Mouse (Mus musculus): Measurements from ENCODE around the gene Il9. TPM values are rescaled to one million over a fixed set of nuclear protein-coding genes. Genes with fewer than 3 reads are reported as not detected.

The Il9 gene
- polyA plus RNA-seq, 1 experiment = not detected

GRCm38 (mm10) chr13:56494440-56494839, 12.4 kb upstream of the Il9 start:
- WGBS = 67% methylated on average over 3 of the region's 3 CpGs
- no peak overlapping the region for H3K27ac ChIP-seq (ENCODE audit: control insufficient read depth, insufficient read depth, low read depth, low read length, poor library complexity)
- TF ChIP-seq POLR2A (IDR thresholded peaks at IDR 0.05; ENCODE audit: borderline replicate concordance, control insufficient read depth, low read depth, low read length) = no peak
- TF ChIP-seq CTCF (IDR thresholded peaks at IDR 0.05; ENCODE audit: control insufficient read depth, insufficient read depth, low read length) = no peak
- H3K4me1 ChIP-seq (ENCODE audit: control insufficient read depth, insufficient read depth, low read length) = no peaks in the 10 kb centered on the region
- no peak overlapping the region for H3K4me3 ChIP-seq (replicated peaks; ENCODE audit: control insufficient read depth, low read depth, low read length)

GRCm38 (mm10) chr13:56488012-56488411, 6.0 kb upstream of the Il9 start:
- 25% methylated on average over 5 of the region's 5 CpGs for WGBS
- Histone ChIP-seq H3K27ac (ENCODE audit: control insufficient read depth, insufficient read depth, low read depth, low read length, poor library complexity) (no peak overlapping the region), H3K4me1 (ENCODE audit: control insufficient read depth, insufficient read depth, low read length) (no peaks in the 10 kb centered on the region), H3K4me3 (replicated peaks; ENCODE audit: control insufficient read depth, low read depth, low read length) (no peak overlapping the region)
- TF ChIP-seq POLR2A (IDR thresholded peaks at IDR 0.05; ENCODE audit: borderline replicate concordance, control insufficient read depth, low read depth, low read length) (no peak), CTCF (IDR thresholded peaks at IDR 0.05; ENCODE audit: control insufficient read depth, insufficient read depth, low read length) (no peak)

GRCm38 (mm10) chr13:56478027-56478426, 4.0 kb downstream of the Il9 start:
- TF ChIP-seq POLR2A (IDR thresholded peaks at IDR 0.05; ENCODE audit: borderline replicate concordance, control insufficient read depth, low read depth, low read length) (no peak), CTCF (IDR thresholded peaks at IDR 0.05; ENCODE audit: control insufficient read depth, insufficient read depth, low read length) (no peak)
- Histone ChIP-seq H3K4me3 (replicated peaks; ENCODE audit: control insufficient read depth, low read depth, low read length) (no peak overlapping the region), H3K27ac (ENCODE audit: control insufficient read depth, insufficient read depth, low read depth, low read length, poor library complexity) (no peak overlapping the region), H3K4me1 (ENCODE audit: control insufficient read depth, insufficient read depth, low read length) (no peaks in the 10 kb centered on the region)
- WGBS = 80% methylated on average over 6 of the region's 6 CpGs

- TF ChIP-seq POLR2A (IDR thresholded peaks at IDR 0.05; ENCODE audit: borderline replicate concordance, control insufficient read depth, low read depth, low read length) (no peak), CTCF (IDR thresholded peaks at IDR 0.05; ENCODE audit: control insufficient read depth, insufficient read depth, low read length) (no peak)
- WGBS = 2% methylated on average over 6 of the region's 6 CpGs
- Histone ChIP-seq H3K27ac (ENCODE audit: control insufficient read depth, insufficient read depth, low read depth, low read length, poor library complexity) (no peak overlapping the region), H3K4me1 (ENCODE audit: control insufficient read depth, insufficient read depth, low read length) (no peaks in the 10 kb centered on the region), H3K4me3 (replicated peaks; ENCODE audit: control insufficient read depth, low read depth, low read length) (no peak overlapping the region)
Measured at GRCm38 (mm10) chr13:56477271-56477670, 4.8 kb downstream of the Il9 start.

GRCm38 (mm10) chr13:56476790-56477189, 5.3 kb downstream of the Il9 start:
- no peak for TF ChIP-seq POLR2A (IDR thresholded peaks at IDR 0.05; ENCODE audit: borderline replicate concordance, control insufficient read depth, low read depth, low read length)
- no peak for TF ChIP-seq CTCF (IDR thresholded peaks at IDR 0.05; ENCODE audit: control insufficient read depth, insufficient read depth, low read length)
- Histone ChIP-seq H3K4me3 (replicated peaks; ENCODE audit: control insufficient read depth, low read depth, low read length) (no peak overlapping the region), H3K27ac (ENCODE audit: control insufficient read depth, insufficient read depth, low read depth, low read length, poor library complexity) (no peak overlapping the region), H3K4me1 (ENCODE audit: control insufficient read depth, insufficient read depth, low read length) (no peaks in the 10 kb centered on the region)
- 10% methylated on average over 5 of the region's 5 CpGs for WGBS

- WGBS = 25% methylated on average over 4 of the region's 4 CpGs
- TF ChIP-seq CTCF (IDR thresholded peaks at IDR 0.05; ENCODE audit: control insufficient read depth, insufficient read depth, low read length) (peak; percentile 55), POLR2A (IDR thresholded peaks at IDR 0.05; ENCODE audit: borderline replicate concordance, control insufficient read depth, low read depth, low read length) (no peak)
- Histone ChIP-seq H3K4me3 (replicated peaks; ENCODE audit: control insufficient read depth, low read depth, low read length) (no peak overlapping the region), H3K4me1 (ENCODE audit: control insufficient read depth, insufficient read depth, low read length) (no peaks in the 10 kb centered on the region), H3K27ac (ENCODE audit: control insufficient read depth, insufficient read depth, low read depth, low read length, poor library complexity) (no peak overlapping the region)
Measured at GRCm38 (mm10) chr13:56475363-56475762, 6.7 kb downstream of the Il9 start.

GRCm38 (mm10) chr13:56472661-56473060, 9.4 kb downstream of the Il9 start:
- WGBS = 79% methylated on average over 9 of the region's 9 CpGs
- no peak for TF ChIP-seq POLR2A (IDR thresholded peaks at IDR 0.05; ENCODE audit: borderline replicate concordance, control insufficient read depth, low read depth, low read length)
- TF ChIP-seq CTCF (IDR thresholded peaks at IDR 0.05; ENCODE audit: control insufficient read depth, insufficient read depth, low read length) = no peak
- no peak overlapping the region for H3K27ac ChIP-seq (ENCODE audit: control insufficient read depth, insufficient read depth, low read depth, low read length, poor library complexity)
- H3K4me3 ChIP-seq (replicated peaks; ENCODE audit: control insufficient read depth, low read depth, low read length) = no peak overlapping the region
- H3K4me1 ChIP-seq (ENCODE audit: control insufficient read depth, insufficient read depth, low read length) = no peaks in the 10 kb centered on the region

GRCm38 (mm10) chr13:56471951-56472350, 10.1 kb downstream of the Il9 start:
- WGBS = 57% methylated on average over 9 of the region's 9 CpGs
- no peak for TF ChIP-seq POLR2A (IDR thresholded peaks at IDR 0.05; ENCODE audit: borderline replicate concordance, control insufficient read depth, low read depth, low read length)
- TF ChIP-seq CTCF (IDR thresholded peaks at IDR 0.05; ENCODE audit: control insufficient read depth, insufficient read depth, low read length) = no peak

GRCm38 (mm10) chr13:56471211-56471610, 10.8 kb downstream of the Il9 start:
- Histone ChIP-seq H3K4me3 (replicated peaks; ENCODE audit: control insufficient read depth, low read depth, low read length) (no peak overlapping the region), H3K27ac (ENCODE audit: control insufficient read depth, insufficient read depth, low read depth, low read length, poor library complexity) (no peak overlapping the region), H3K4me1 (ENCODE audit: control insufficient read depth, insufficient read depth, low read length) (no peaks in the 10 kb centered on the region)
- 79% methylated on average over 6 of the region's 6 CpGs for WGBS
- no peak for TF ChIP-seq POLR2A (IDR thresholded peaks at IDR 0.05; ENCODE audit: borderline replicate concordance, control insufficient read depth, low read depth, low read length)
- TF ChIP-seq CTCF (IDR thresholded peaks at IDR 0.05; ENCODE audit: control insufficient read depth, insufficient read depth, low read length) = no peak

More at GRCm38 (mm10) chr13:56471951-56472350, 10.1 kb downstream of the Il9 start:
- Histone ChIP-seq H3K4me3 (replicated peaks; ENCODE audit: control insufficient read depth, low read depth, low read length) (no peak overlapping the region), H3K4me1 (ENCODE audit: control insufficient read depth, insufficient read depth, low read length) (no peaks in the 10 kb centered on the region), H3K27ac (ENCODE audit: control insufficient read depth, insufficient read depth, low read depth, low read length, poor library complexity) (no peak overlapping the region)

All from bone marrow, adult 2 months (tissue).